Mouse (Mus musculus): ENCODE results near the gene Zfp740.
"Not testable (repeated sequence)": the region's sequence is repeated elsewhere in the genome, so short reads cannot be mapped to it uniquely, and the experiment has no call there.

The Zfp740 gene

GRCm38 (mm10) chr15:102224992-102225617 is 22.1 kb downstream of the Zfp740 start:
- no peak for DNase-seq (ENCODE audit: low spot score in 2 of 2)

GRCm38 (mm10) chr15:102225619-102226018 is 22.6 kb downstream of the Zfp740 start:
- not testable (repeated sequence) for DNase-seq (ENCODE audit: low spot score in 2 of 2)

- DNase-seq (ENCODE audit: low spot score in 2 of 2): no peak
Observed at GRCm38 (mm10) chr15:102230408-102231321, 27.6 kb downstream of the Zfp740 start.

- no peak for DNase-seq (ENCODE audit: low spot score in 2 of 2)
Observed at GRCm38 (mm10) chr15:102231748-102232147, 28.7 kb downstream of the Zfp740 start, which contains the start of gene Itgb7. Itgb7 (minus strand) TSS chr15:102231944.

GRCm38 (mm10) chr15:102232764-102233163 is 29.7 kb downstream of the Zfp740 start:
- no peak for DNase-seq (ENCODE audit: low spot score in 2 of 2)

- no peak for DNase-seq (ENCODE audit: low spot score in 2 of 2)
Observed at GRCm38 (mm10) chr15:102233896-102234295, 30.8 kb downstream of the Zfp740 start.

GRCm38 (mm10) chr15:102235371-102236027 is 32.5 kb downstream of the Zfp740 start:
- no peak for DNase-seq (ENCODE audit: low spot score in 2 of 2)

GRCm38 (mm10) chr15:102238543-102239259 is 35.7 kb downstream of the Zfp740 start:
- DNase-seq (ENCODE audit: low spot score in 2 of 2): no peak

- DNase-seq (ENCODE audit: low spot score in 2 of 2): peak in 1 of 2 experiments; percentile 67
Observed at GRCm38 (mm10) chr15:102239260-102239590, 36.2 kb downstream of the Zfp740 start.

- DNase-seq (ENCODE audit: low spot score in 2 of 2): no peak
Observed at GRCm38 (mm10) chr15:102239851-102240250, 36.8 kb downstream of the Zfp740 start.

GRCm38 (mm10) chr15:102240607-102241006 is 37.6 kb downstream of the Zfp740 start:
- DNase-seq (ENCODE audit: low spot score in 2 of 2): no peak

GRCm38 (mm10) chr15:102242404-102243228 is 39.6 kb downstream of the Zfp740 start:
- no peak for DNase-seq (ENCODE audit: low spot score in 2 of 2)

- no peak for DNase-seq (ENCODE audit: low spot score in 2 of 2)
Observed at GRCm38 (mm10) chr15:102243229-102244190, 40.5 kb downstream of the Zfp740 start.

- DNase-seq (ENCODE audit: low spot score in 2 of 2): no peak
Observed at GRCm38 (mm10) chr15:102244306-102245191, 41.5 kb downstream of the Zfp740 start.

GRCm38 (mm10) chr15:102245461-102245881 is 42.4 kb downstream of the Zfp740 start:
- DNase-seq (ENCODE audit: low spot score in 2 of 2): no peak

- DNase-seq (ENCODE audit: low spot score in 2 of 2): peak; percentile 72 to 79
Observed at GRCm38 (mm10) chr15:102245891-102246741, 43.1 kb downstream of the Zfp740 start.

- peak; percentile 86 to 89 for DNase-seq (ENCODE audit: low spot score in 2 of 2)
Observed at GRCm38 (mm10) chr15:102246866-102247251, 43.8 kb downstream of the Zfp740 start.
